Mouse (Mus musculus) lung, postnatal 4 days (tissue): ENCODE measurements around the gene Kcnj12.
A peak's percentile ranks its signal among the peaks of the same experiment; 100 is the strongest.

ENCODE experiments used
- DNase-seq, 2 experiments: peaks; one replicate each; pipeline ENCODE4 v3.0.0; 2021

Gene Kcnj12

GRCm38 (mm10) chr11:61060634-61061033, 38.3 kb downstream of the Kcnj12 start:
- peak in 1 of 2 experiments; percentile 15 for DNase-seq

DNA sequence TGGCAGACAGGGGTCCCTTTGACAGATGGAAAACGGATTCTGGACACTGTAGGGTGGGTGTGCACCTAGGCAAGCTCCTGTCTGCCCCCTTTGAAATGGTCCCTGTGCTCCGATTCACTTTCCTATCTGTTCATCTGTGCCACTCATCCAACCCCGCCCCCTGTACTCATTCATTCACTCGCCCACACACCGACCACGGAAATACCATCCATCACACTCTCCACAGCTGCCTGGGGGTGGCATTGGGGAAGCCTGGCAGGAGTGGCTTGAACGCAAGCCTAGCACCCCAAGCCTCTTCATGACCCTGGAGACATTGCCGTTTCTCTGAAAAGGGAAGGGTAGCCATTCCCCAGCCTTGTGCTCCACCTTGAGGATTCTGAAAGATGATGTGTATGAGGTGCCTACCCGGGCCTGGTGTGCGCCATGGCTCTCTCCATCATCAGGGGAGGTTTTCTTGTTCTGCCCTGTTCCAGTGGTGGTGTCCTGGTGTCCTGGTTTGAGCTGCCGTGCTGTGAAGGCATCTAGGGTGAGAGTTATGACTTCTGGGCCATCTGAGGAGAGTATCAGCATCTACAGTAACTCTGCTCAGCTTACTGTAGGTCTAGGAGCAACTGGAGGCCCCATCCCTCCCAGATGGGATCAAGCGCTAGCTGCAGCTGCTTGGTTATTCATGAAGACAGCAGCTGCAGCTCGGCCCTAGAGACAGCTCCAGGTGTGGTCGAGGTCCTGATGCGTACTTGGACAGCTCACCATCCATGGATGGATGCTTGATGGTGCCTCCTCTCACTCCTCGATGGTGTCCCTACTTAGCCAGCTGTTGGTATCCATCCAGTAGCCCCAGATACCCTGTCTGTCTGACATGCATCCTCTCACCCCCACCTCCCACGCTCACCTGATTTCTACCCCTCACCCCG, 40.4 kb downstream of the Kcnj12 start:
- DNase-seq: peak in 1 of 2 experiments; percentile 11

DNA sequence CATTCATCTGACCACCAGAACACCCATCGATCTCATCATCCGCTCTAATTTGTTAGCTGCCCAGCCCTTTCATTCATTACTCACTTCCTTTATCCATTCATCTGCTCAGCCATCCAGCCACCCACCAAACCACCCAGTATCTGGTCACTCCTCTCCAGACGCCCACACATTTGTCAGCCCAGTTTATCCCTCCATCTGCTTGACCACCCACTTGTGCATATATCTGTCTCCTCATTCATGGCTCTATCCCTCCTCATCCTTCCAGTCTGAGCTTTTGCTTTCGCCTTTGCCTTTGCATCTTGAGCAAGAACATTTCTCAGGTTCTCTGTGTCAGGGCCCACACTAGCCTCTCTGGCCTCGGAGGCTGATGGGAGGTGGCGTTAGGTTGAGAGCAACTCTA, 41.1 kb downstream of the Kcnj12 start:
- DNase-seq: no peak

- no peak for DNase-seq
These were observed 43.3 kb downstream of the Kcnj12 start for GRCm38 (mm10) chr11:61065620-61066019.

GRCm38 (mm10) chr11:61067133-61067835, 44.9 kb downstream of the Kcnj12 start:
- no peak for DNase-seq

- no peak for DNase-seq
These were observed 46.5 kb downstream of the Kcnj12 start for GRCm38 (mm10) chr11:61068866-61069265.

DNA sequence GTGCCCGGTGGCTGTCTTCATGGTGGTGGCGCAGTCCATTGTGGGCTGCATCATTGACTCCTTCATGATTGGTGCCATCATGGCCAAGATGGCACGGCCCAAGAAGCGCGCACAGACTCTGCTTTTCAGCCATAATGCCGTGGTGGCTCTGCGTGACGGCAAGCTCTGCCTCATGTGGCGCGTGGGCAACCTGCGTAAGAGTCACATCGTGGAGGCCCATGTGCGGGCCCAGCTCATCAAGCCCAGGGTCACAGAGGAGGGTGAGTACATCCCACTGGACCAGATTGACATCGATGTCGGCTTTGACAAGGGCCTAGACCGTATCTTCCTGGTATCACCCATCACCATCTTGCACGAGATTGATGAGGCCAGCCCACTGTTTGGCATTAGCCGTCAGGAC, 47.3 kb downstream of the Kcnj12 start:
- no peak for DNase-seq

GRCm38 (mm10) chr11:61074646-61075317, 52.4 kb downstream of the Kcnj12 start:
- no peak for DNase-seq

DNA sequence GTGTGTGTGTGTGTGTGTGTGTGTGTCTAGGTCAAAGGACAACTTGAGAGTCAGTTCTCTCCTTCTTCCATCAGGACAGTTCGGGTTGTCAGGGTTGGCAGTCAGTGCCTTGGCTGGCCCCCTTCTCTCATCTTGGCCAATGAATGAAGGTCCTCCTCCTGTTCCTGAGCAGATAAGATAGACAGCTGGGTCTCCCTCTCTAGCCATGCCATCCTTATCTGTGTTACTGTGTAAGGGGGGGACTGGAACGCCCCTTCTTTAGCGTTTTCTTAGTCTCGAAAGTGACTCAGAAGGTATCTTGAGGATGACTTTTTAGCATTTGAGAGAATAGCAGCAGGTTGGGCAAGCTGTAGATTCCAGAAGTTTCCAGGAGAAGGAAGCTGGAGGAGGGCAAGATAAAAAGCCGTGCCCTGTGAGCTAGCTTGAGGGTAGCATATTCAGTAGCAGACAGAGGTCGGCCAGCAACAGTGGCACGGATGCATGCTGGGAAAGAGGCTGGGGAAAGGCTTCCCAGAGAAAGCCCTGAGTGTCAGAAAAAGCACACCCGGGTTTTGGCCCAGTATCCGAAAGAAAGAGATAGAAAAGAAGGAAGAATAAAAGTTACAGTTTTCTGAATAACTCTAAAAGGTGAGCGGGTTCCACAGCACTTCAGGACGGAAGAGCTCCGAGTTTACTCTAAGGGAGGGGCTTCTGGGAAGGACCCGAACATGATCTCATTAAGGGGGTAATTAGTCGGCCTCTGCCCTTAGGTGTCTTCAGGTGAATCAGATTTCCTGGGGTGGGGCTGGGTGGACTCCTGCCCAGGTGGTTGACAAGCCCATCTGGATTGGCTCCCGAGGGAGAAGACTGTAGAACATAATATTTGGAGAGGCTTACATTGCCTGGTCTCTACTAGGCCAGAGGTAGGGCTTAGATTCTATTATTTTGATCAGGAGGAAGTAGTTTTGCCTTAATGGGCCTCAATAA, 53.3 kb downstream of the Kcnj12 start:
- no peak for DNase-seq

DNA sequence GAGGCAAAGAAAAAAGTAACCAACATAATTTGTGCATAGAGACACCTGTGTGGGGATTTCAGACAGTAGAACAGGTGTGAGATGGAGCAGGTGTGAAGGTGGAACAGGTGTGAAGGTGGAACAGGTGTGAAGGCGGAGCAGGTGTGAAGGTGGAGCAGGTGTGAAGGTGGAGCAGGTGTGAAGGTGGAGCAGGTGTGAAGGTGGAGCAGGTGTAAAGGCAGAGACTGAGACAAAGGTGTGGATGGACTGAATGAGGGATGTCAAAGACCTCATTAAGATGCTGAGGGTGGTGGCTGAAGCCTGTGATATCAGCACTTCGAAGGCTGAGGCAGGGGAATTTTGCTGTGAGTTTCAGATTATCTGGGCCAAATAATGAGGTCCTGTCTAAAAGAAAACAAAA, 59.3 kb downstream of the Kcnj12 start:
- DNase-seq: peak in 1 of 2 experiments; percentile 7

DNA sequence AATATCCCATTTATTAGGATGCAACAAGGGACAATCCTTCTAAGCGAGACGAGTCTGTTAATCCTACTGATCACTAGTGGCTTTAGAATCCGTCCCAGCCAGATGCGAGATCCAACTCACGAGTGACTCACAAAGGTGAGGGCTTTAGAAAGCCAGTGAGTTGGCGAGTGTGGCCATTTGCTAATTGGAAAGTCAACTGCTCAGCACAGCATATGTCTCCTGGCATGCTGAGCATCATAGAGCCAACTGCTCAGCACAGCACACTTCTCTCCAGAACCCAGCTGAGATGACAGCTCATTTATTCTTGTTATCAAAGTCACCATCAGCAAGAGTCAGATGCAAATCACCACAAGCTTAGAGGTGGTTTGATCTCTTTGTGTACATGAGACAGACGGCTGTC, 67.8 kb downstream of the Kcnj12 start:
- DNase-seq: peak in 1 of 2 experiments; percentile 5

- peak in 1 of 2 experiments; percentile 13 for DNase-seq
These were observed 68.8 kb downstream of the Kcnj12 start for GRCm38 (mm10) chr11:61091192-61091591.

DNA sequence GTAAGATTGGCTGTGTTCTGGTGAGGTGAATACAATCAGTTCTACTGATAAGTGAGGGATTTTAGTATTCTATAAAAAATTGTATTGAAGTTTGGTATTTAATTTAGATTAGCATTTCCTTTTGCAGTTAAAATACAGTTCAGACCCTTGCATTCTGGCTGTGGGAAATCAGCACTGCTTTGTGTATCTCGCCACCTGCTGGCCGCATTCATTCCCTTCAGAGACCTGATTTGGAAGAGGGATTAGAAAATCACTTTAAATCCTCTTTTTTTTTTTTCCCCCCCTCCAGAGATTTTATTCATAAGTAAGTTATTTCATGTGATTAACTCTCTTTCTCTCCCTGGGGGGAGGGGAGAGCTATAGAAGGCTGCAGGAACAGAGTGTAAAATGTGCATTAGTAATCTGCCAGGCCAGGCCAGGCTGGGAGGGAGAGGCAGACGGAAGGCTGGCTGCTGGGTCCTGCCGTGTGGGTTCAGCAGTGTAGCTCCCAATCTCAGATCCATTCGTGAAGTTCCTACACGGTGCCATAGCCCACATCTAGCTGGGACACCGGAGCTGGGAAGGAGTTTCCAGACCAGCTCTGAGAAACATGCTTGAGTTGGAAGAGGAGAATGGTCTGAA, 69.4 kb downstream of the Kcnj12 start:
- DNase-seq: peak; percentile 56 to 76

DNA sequence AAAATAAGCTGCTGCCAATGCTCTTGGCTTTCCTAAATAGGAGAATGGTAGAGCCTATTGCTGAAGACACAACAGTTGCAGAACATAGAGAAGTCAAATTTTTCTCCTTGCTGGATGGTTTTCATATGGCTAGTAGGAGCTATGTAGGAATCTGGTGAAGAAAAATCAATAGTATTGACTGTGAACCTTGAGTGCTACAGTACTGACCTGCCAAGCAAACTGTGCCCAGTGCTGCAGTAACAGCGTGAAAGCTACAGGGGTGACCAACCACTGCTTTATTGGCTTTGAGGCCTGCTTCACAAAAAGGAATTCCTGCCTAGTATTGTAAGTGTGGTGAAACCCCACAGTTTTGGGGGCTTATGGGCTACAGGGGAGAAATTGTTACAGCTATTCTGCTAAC, 75.7 kb downstream of the Kcnj12 start:
- DNase-seq: peak in 1 of 2 experiments; percentile 0

- DNase-seq: no peak
These were observed 80.3 kb downstream of the Kcnj12 start for GRCm38 (mm10) chr11:61102397-61103339.

DNA sequence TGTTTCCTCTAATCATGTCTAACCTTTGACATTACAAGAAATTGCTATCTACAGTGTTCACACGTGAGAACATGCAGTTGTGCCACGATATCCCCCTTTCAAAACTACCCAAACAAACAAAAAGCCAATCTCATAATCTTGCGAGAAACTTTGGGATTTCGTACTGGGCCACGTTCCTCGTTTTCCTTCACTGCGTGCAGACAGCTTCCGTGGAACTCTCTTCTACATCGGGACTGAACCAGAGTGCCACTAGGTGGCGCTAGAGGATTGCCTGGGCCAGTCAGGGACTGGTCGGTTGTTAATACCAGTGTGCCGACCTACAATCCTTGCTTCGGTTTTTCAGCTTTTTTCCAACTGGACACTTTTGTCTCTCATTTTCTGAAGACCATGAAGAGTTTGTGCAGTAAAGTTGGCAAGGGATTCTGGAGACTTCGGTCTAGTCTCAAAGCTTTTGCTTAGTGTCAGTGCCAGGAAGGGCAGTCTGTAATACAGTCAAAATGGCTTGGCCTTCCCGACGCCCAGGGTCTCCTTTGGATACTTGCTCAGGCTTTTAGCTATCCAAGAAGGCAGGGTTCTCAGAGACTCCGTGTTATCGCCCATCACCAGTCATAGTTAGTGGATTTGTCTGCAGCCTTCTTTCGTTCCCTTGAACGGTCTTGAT, 82.0 kb downstream of the Kcnj12 start:
- peak; percentile 82 to 90 for DNase-seq

GRCm38 (mm10) chr11:61108911-61109361, 86.6 kb downstream of the Kcnj12 start:
- DNase-seq: peak in 1 of 2 experiments; percentile 15

DNA sequence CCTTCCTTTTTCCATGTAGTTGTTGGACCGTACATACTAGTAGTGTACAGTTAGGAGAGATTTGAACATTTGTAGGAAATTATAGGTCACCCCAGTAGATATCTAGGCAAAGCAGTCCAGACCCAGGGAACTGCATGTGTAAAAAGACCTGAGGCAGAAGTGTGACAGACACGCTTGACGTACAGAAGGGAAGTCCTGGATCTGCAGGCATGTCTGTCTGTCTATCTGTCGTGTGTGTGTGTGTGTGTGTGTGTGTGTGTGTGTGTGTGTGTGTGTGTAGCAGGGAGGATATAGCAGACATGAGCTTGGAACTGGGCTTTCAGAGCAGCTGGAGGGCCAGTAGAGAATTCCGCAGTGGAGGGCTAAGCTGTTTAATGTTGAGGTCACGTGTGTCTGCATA, 87.3 kb downstream of the Kcnj12 start:
- DNase-seq: no peak

DNA sequence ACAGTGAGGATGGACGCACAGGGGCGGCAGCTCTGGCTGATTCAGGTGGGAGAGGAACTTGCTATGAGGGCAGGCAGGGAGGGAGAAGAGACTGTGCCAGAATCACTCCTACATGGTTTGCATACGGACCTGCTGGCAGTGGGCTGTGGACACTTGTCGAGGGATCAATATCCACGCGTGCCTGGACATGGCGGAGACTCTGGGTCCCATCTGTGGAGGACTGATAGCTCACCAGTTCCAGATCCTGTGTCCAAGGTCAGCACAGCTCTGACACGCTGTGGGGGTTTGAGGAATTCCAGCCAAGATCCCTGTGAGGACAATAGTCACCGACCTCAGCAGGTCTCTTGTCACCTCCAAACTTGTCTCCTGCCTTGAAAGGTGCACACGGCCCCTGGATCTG, 87.7 kb downstream of the Kcnj12 start:
- no peak for DNase-seq

DNA sequence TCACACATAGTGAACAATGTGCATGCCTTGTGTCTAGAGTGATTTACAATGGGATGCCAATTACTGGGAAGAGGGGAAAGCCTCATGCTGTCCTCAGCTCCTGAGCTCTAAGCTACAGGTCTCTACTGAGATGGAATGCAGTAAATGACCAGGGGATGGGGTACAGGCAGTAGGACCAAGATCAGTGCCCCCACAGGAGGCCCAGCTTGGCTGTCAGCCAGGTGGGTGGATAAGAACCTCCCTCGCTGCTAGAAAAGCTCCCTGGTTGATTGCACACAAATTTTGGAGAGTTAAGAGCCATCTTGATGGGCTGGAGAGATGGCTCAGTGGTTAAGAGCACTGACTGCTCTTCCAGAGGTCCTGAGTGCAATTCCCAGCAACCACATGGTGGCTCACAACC, 88.6 kb downstream of the Kcnj12 start:
- DNase-seq: no peak
